Mouse (Mus musculus) forebrain, embryonic 10.5 days (tissue): ENCODE results near the gene Prcp. TPM values are rescaled to one million over a fixed set of nuclear protein-coding genes. Genes with fewer than 3 reads are reported as not detected.

Experiments used
- DNase-seq: peaks from one replicate; pipeline ENCODE4 v3.0.0-alpha.2; 2017; ENCODE audit warnings: low spot score; ENCODE audit errors: extremely low spot score
- H3K27ac ChIP-seq: fragments of 300-500 bp; sonication (generic); 2 replicates; pipeline ENCODE4 v1.5.1; 2016; ENCODE audit warnings: mild to moderate bottlenecking
- H3K27me3 ChIP-seq: fragments of 300-500 bp; sonication (generic); 2 replicates; pipeline ENCODE4 v1.6.1; 2016; ENCODE audit warnings: mild to moderate bottlenecking; ENCODE audit not compliant: poor library complexity, severe bottlenecking
- H3K36me3 ChIP-seq: fragments of 300-500 bp; sonication (generic); replicated peaks from 2 replicates; pipeline ENCODE4 v1.6.1; 2016; ENCODE audit warnings: mild to moderate bottlenecking, moderate library complexity
- H3K4me1 ChIP-seq: fragments of 300-500 bp; sonication (generic); 2 replicates; pipeline ENCODE4 v1.6.1; 2016
- H3K4me3 ChIP-seq: fragments of 300-500 bp; sonication (generic); 2 replicates; pipeline ENCODE4 v1.5.1; 2016; ENCODE audit warnings: mild to moderate bottlenecking, moderate library complexity
- H3K9me3 ChIP-seq: fragments of 300-500 bp; sonication (generic); 2 replicates; pipeline ENCODE4 v1.6.1; 2016; ENCODE audit warnings: mild to moderate bottlenecking, moderate library complexity
- WGBS: fragments of 180-500 bp; shearing (Covaris S2); methylation state at CpG from one replicate; pipeline ENCODE4 v1.1.7; 2016; 5-methylcytosine and 5-hydroxymethylcytosine counted together
- polyA plus RNA-seq: library from polyadenylated mRNA; unstranded; fragments of >200 nt; fragmentation: Nextera tagmentation; extraction: Ambion mirVana; gene quantifications from 2 replicates; pipeline ENCODE4 v1.2.1, GENCODE M21; 2016

Gene Prcp
- polyA plus RNA-seq, 1 experiment from 2014 or later = 21.2 TPM

GRCm38 (mm10) chr7:92874761-92875408 lies 615 bp downstream of the Prcp start:
- peak; percentile 92 for DNase-seq
- no peaks in the 10 kb centered on the region for H3K27me3 ChIP-seq
- no peaks in the 10 kb centered on the region for H3K9me3 ChIP-seq
- H3K4me1 ChIP-seq = peaks cover 31% of the 10 kb centered on the region
- H3K4me3 ChIP-seq = peak overlapping the region; percentile 73
- WGBS = under 1% methylated on average over 29 of the region's 29 CpGs
- H3K36me3 ChIP-seq = peaks cover 8% of the 10 kb centered on the region
- H3K27ac ChIP-seq = peak overlapping the region; percentile 98

- H3K9me3 ChIP-seq = no peaks in the 10 kb centered on the region
- peaks cover 10% of the 10 kb centered on the region for H3K36me3 ChIP-seq
- DNase-seq = no peak
- H3K27ac ChIP-seq = peak overlapping the region; percentile 98; the same call in 1 of the 2 replicates
- no peaks in the 10 kb centered on the region for H3K27me3 ChIP-seq
- peaks cover 31% of the 10 kb centered on the region for H3K4me1 ChIP-seq
- H3K4me3 ChIP-seq = peak overlapping the region; percentile 73
- 61% methylated on average over 3 of the region's 3 CpGs for WGBS
These were observed 1.8 kb downstream of the Prcp start for GRCm38 (mm10) chr7:92876066-92876465.

DNA sequence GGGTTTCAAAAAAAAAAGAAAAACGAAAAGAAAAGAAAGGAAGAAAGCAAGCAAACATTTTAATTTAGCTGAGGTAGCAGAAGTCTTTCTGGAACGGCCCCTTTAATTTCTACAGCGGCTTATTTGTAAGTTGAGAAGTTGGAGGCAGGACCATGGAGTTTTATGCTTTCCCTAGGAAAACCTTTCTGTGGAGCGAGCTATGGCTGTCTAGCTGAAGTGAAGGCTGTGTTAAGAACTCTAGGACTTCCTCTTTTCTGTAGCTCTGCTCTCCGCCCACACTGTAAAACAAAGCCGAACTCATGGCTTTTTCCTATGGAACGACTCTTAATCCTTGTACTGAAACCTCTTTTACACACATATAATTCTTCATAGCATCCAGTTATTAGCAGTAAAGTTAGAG lies 2.3 kb downstream of the Prcp start:
- Histone ChIP-seq H3K4me3 (peak overlapping the region; percentile 73), H3K36me3 (peaks cover 11% of the 10 kb centered on the region), H3K4me1 (peaks cover 31% of the 10 kb centered on the region), H3K27ac (0 out of 2 replicates have a peak overlapping the region, but pooled peaks have one; percentile 17), H3K27me3 (no peaks in the 10 kb centered on the region), H3K9me3 (no peaks in the 10 kb centered on the region)
- no peak for DNase-seq
- WGBS = 55% methylated on average over 7 of the region's 7 CpGs

- H3K27ac ChIP-seq = no peak overlapping the region
- H3K4me3 ChIP-seq = no peak overlapping the region
- 84% methylated on average over 7 of the region's 7 CpGs for WGBS
- DNase-seq = no peak
- H3K36me3 ChIP-seq = peaks cover 10% of the 10 kb centered on the region; the same call in 1 of the 2 replicates
- H3K27me3 ChIP-seq = no peaks in the 10 kb centered on the region
- H3K9me3 ChIP-seq = no peaks in the 10 kb centered on the region
- H3K4me1 ChIP-seq = peaks cover 28% of the 10 kb centered on the region
These were observed 4.5 kb downstream of the Prcp start for GRCm38 (mm10) chr7:92878575-92879285.

- Histone ChIP-seq H3K27me3 (no peaks in the 10 kb centered on the region), H3K4me1 (peaks cover 7% of the 10 kb centered on the region; the same call in 1 of the 2 replicates), H3K36me3 (peaks cover 22% of the 10 kb centered on the region), H3K4me3 (no peak overlapping the region), H3K9me3 (no peaks in the 10 kb centered on the region), H3K27ac (no peak overlapping the region)
- 90% methylated on average over 9 of the region's 9 CpGs for WGBS
- no peak for DNase-seq
These were observed 9.8 kb downstream of the Prcp start for GRCm38 (mm10) chr7:92883850-92884716.

- 92% methylated on average over 6 of the region's 6 CpGs for WGBS
- Histone ChIP-seq H3K36me3 (peaks cover 17% of the 10 kb centered on the region), H3K27me3 (no peaks in the 10 kb centered on the region), H3K9me3 (no peaks in the 10 kb centered on the region), H3K27ac (no peak overlapping the region), H3K4me3 (no peak overlapping the region), H3K4me1 (peaks cover 11% of the 10 kb centered on the region)
- DNase-seq = no peak
These were observed 10.9 kb downstream of the Prcp start for GRCm38 (mm10) chr7:92884998-92885660.

- WGBS = 91% methylated on average over 7 of the region's 7 CpGs
- H3K27ac ChIP-seq = no peak overlapping the region
- DNase-seq = no peak
These were observed 12.5 kb downstream of the Prcp start for GRCm38 (mm10) chr7:92886801-92887200.

DNA sequence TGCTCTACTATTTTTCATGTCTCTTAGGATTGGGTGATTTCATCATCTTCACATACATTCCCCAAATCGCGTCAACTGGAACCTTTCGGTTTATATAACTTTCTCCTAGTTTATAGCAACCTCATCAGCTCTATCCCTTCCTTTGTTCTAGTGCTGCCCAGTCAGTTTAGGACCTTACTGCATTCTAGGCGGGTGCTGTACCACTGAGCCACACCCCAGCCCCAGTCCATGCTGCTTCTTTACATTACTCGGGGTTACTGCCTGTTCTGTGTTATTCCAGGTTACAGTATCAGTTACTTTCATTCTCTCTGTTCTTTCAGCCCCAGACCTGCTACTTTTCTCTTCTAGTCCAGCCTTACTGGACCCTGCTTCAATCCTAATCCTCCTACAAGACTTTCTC lies 13.0 kb downstream of the Prcp start:
- no peak for DNase-seq
- Histone ChIP-seq H3K36me3 (peaks cover 15% of the 10 kb centered on the region), H3K4me1 (peaks cover 21% of the 10 kb centered on the region), H3K9me3 (0 out of 2 replicates have a peak, but pooled peaks cover 2% of the 10 kb centered on the region), H3K27ac (no peak overlapping the region), H3K4me3 (no peak overlapping the region), H3K27me3 (no peaks in the 10 kb centered on the region)
- 96% methylated on average over 5 of the region's 5 CpGs for WGBS

More at GRCm38 (mm10) chr7:92886801-92887200, 12.5 kb downstream of the Prcp start:
- Histone ChIP-seq H3K36me3 (peaks cover 14% of the 10 kb centered on the region), H3K4me3 (no peak overlapping the region), H3K27me3 (no peaks in the 10 kb centered on the region), H3K4me1 (peaks cover 21% of the 10 kb centered on the region), H3K9me3 (no peaks in the 10 kb centered on the region)

DNA sequence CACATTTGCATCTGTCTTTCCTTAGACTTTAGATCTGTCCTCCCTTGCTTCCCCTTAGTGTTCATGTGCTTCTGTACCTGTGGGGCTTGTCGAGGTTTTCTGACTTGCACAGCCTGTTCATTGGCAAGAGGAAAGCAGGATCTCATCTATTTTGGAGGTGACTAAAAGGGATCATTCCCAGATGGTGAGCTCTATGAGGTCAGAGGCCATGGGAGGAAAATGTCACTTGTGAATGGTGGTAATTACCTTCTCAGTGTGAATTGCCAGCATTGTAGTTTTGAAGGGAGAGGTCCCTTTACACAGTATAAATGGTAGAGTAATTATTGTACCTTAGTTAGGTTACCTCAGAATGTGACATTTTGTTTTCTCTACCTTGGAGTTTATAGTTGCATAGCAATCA lies 15.9 kb downstream of the Prcp start:
- no peak for DNase-seq
- no peaks in the 10 kb centered on the region for H3K27me3 ChIP-seq
- H3K9me3 ChIP-seq = 0 out of 2 replicates have a peak, but pooled peaks cover 3% of the 10 kb centered on the region
- peaks cover 13% of the 10 kb centered on the region for H3K4me1 ChIP-seq
- H3K36me3 ChIP-seq = peaks cover 17% of the 10 kb centered on the region
- 43% methylated on average over 1 of the region's 1 CpGs for WGBS
- H3K4me3 ChIP-seq = no peak overlapping the region
- H3K27ac ChIP-seq = no peak overlapping the region

- 61% methylated on average over 4 of the region's 4 CpGs for WGBS
- H3K27ac ChIP-seq = no peak overlapping the region
- peaks cover 17% of the 10 kb centered on the region for H3K36me3 ChIP-seq
- peaks cover 13% of the 10 kb centered on the region for H3K4me1 ChIP-seq
- no peak overlapping the region for H3K4me3 ChIP-seq
- DNase-seq = no peak
- 0 out of 2 replicates have a peak, but pooled peaks cover 3% of the 10 kb centered on the region for H3K9me3 ChIP-seq
- H3K27me3 ChIP-seq = no peaks in the 10 kb centered on the region
These were observed 16.5 kb downstream of the Prcp start for GRCm38 (mm10) chr7:92890618-92891230.

DNA sequence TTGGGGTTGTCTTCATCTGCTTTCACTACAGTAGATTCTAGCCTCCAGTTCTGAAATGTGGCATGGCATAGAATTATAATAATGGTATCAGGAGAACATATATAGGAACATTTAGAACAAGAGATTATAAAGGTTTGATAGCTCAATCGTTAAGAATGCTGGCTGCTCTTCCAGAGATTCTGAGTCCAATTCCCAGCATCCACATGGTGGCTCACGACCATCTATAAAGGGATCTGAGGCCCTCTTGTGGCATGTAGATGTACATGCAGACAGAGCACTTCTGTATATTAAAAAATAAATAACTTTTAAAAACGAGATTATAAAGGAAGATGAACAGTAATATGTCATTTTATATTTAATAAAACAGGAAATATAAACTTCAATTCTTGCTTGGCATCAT lies 19.2 kb downstream of the Prcp start:
- no peak for DNase-seq

DNA sequence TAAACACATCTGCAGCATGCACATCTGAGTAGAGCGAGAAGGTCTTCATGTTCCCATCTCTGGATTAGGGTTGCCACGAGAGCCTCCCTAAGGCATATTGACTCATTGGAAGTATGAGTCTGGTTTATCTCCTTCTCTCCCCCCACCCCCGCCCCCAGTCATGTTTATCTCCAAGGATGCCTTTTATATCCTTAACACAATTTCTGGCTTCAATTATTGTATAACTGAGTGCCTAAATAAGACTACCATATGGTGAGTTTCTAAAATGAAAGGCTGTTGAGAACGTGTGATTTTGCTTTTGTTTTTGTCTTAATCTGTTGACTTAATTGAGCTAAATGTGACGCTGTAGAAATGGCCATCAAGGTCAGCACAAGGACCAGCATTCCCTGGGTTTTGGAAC lies 21.8 kb downstream of the Prcp start:
- peaks cover 5% of the 10 kb centered on the region for H3K36me3 ChIP-seq
- 80% methylated on average over 5 of the region's 5 CpGs for WGBS
- H3K27ac ChIP-seq = no peak overlapping the region

More for the DNA sequence above, 19.2 kb downstream of the Prcp start:
- Histone ChIP-seq H3K4me3 (no peak overlapping the region), H3K36me3 (peaks cover 5% of the 10 kb centered on the region), H3K9me3 (0 out of 2 replicates have a peak, but pooled peaks cover 3% of the 10 kb centered on the region), H3K27me3 (no peaks in the 10 kb centered on the region), H3K27ac (no peak overlapping the region), H3K4me1 (peaks cover 13% of the 10 kb centered on the region)
- WGBS = 50% methylated on average over 3 of the region's 3 CpGs

More for the DNA sequence above, 21.8 kb downstream of the Prcp start:
- DNase-seq = peak; percentile 9
- Histone ChIP-seq H3K9me3 (0 out of 2 replicates have a peak, but pooled peaks cover 3% of the 10 kb centered on the region), H3K4me3 (no peak overlapping the region), H3K27me3 (no peaks in the 10 kb centered on the region), H3K4me1 (0 out of 2 replicates have a peak, but pooled peaks cover under 1% of the 10 kb centered on the region)
